Mouse (Mus musculus) heart, postnatal 0 days (tissue): ENCODE measurements around the gene Pikfyve.

Source experiments
- CTCF ChIP-seq: IDR thresholded peaks from 2 replicates; pipeline ENCODE4 v1.5.1; 2016; ENCODE audit warnings: antibody characterized with exemption, control low read depth, low read depth
- EP300 ChIP-seq: IDR thresholded peaks from 2 replicates; pipeline ENCODE4 v1.6.1; 2016; ENCODE audit warnings: antibody characterized with exemption, low read depth

GRCm38 (mm10) chr1:65280461-65280860 lies 94.0 kb downstream of the Pikfyve start:
- no peak for TF ChIP-seq CTCF
- TF ChIP-seq EP300, result no peak
